Mouse (Mus musculus) MEL (cell line): ENCODE data around the gene Gm9918. TPM values are rescaled to one million over a fixed set of nuclear protein-coding genes. Genes with fewer than 3 reads are reported as not detected.
"Not testable (repeated sequence)": the region's sequence is repeated elsewhere in the genome, so short reads cannot be mapped to it uniquely, and the experiment has no call there.

ENCODE experiments used
- DNase-seq: peaks from one replicate; pipeline ENCODE4 v3.0.0; 2011; ENCODE audit warnings: low read depth, low spot score
- H3K27ac ChIP-seq: 2 replicates; pipeline ENCODE4 v1.5.1; 2012; ENCODE audit warnings: low read depth, mild to moderate bottlenecking, control low read depth, low read length, moderate library complexity; ENCODE audit not compliant: control insufficient read depth
- H3K27me3 ChIP-seq, 2 experiments: fragments of 150-350 bp in 1 of 2; sonication (generic) in 1 of 2; 2 replicates each; pipeline ENCODE4 v1.6.1; 2012; ENCODE audit warnings: low read length in 2 of 2, mild to moderate bottlenecking in 2 of 2, improper control_type of control experiment in 1 of 2, moderate library complexity in 1 of 2; ENCODE audit not compliant: insufficient read depth in 2 of 2, control insufficient read depth in 1 of 2
- H3K36me3 ChIP-seq, 2 experiments: 2 replicates each; pipeline ENCODE4 v1.6.1; 2012 to 2014; ENCODE audit warnings: low read length in 2 of 2, improper control_type of control experiment in 1 of 2, inconsistent platforms in 1 of 2, mild to moderate bottlenecking in 1 of 2; ENCODE audit not compliant: insufficient read depth in 2 of 2, control insufficient read depth in 1 of 2
- H3K4me1 ChIP-seq, 2 experiments: fragments of 150-350 bp in 1 of 2; sonication (generic) in 1 of 2; 2 replicates each; pipeline ENCODE4 v1.6.1; 2012; ENCODE audit warnings: low read length in 2 of 2, improper control_type of control experiment in 1 of 2, mild to moderate bottlenecking in 1 of 2; ENCODE audit not compliant: insufficient read depth in 2 of 2, control insufficient read depth in 1 of 2
- H3K4me3 ChIP-seq, 2 experiments: fragments of 150-350 bp in 1 of 2; sonication (generic) in 1 of 2; 2 replicates each; pipeline ENCODE4 v1.5.1; 2012; ENCODE audit warnings: low read depth in 2 of 2, low read length in 2 of 2, mild to moderate bottlenecking in 2 of 2, moderate library complexity in 2 of 2, control low read depth in 1 of 2, improper control_type of control experiment in 1 of 2; ENCODE audit not compliant: control insufficient read depth in 1 of 2, insufficient read depth in 1 of 2
- H3K79me2 ChIP-seq: 2 replicates; pipeline ENCODE4 v1.6.1; 2012; ENCODE audit warnings: mild to moderate bottlenecking, low read length, moderate library complexity; ENCODE audit not compliant: control insufficient read depth, poor library complexity, insufficient read depth
- H3K9ac ChIP-seq: 2 replicates; pipeline ENCODE4 v1.6.1; 2012; ENCODE audit warnings: low read depth, mild to moderate bottlenecking, control low read depth, low read length, moderate library complexity; ENCODE audit not compliant: control insufficient read depth, poor library complexity, severe bottlenecking
- H3K9me3 ChIP-seq: fragments of 150-350 bp; sonication (generic); replicated peaks from 2 replicates; pipeline ENCODE4 v1.6.1; 2012; ENCODE audit warnings: mild to moderate bottlenecking, low read length, improper control_type of control experiment, moderate library complexity; ENCODE audit not compliant: insufficient read depth
- CTCF ChIP-seq, 3 experiments: IDR thresholded peaks in 2 of 3; conservative IDR thresholded peaks in 1 of 3; 2 replicates each; pipeline ENCODE4 v1.5.1; 2011 to 2012; ENCODE audit warnings: low read length in 3 of 3, low read depth in 2 of 3, mild to moderate bottlenecking in 2 of 3, improper control_type of control experiment in 1 of 3, inconsistent platforms in 1 of 3, mixed read lengths in 1 of 3, moderate library complexity in 1 of 3; ENCODE audit not compliant: control insufficient read depth in 1 of 3, insufficient read depth in 1 of 3, poor library complexity in 1 of 3, severe bottlenecking in 1 of 3
- GABPA ChIP-seq: IDR thresholded peaks from 2 replicates; pipeline ENCODE4 v1.6.1; 2012; ENCODE audit warnings: low read depth, mild to moderate bottlenecking, inconsistent platforms, low read length, improper control_type of control experiment, moderate library complexity
- HCFC1 ChIP-seq: IDR thresholded peaks from 2 replicates; pipeline ENCODE4 v1.6.1; 2012; ENCODE audit warnings: low read depth, mild to moderate bottlenecking, inconsistent platforms, low read length, improper control_type of control experiment, moderate library complexity
- JUND ChIP-seq: IDR thresholded peaks from 2 replicates; pipeline ENCODE4 v1.6.1; 2011; ENCODE audit warnings: low read depth, mild to moderate bottlenecking, improper control_type of control experiment, low read length
- KAT2A ChIP-seq: conservative IDR thresholded peaks from 2 replicates; pipeline ENCODE4 v1.6.1; 2012; ENCODE audit warnings: low read depth, low read length, improper control_type of control experiment, inconsistent platforms
- MAX ChIP-seq: IDR thresholded peaks from 2 replicates; pipeline ENCODE4 v1.6.1; 2011; ENCODE audit warnings: low read length, improper control_type of control experiment
- MAZ ChIP-seq: IDR thresholded peaks from 2 replicates; pipeline ENCODE4 v1.6.1; 2012; ENCODE audit warnings: low read depth, mild to moderate bottlenecking, inconsistent platforms, low read length, improper control_type of control experiment
- MEF2A ChIP-seq: IDR thresholded peaks from 2 replicates; pipeline ENCODE4 v1.6.1; 2014; ENCODE audit warnings: low read depth, mild to moderate bottlenecking, inconsistent platforms, low read length, improper control_type of control experiment; ENCODE audit not compliant: poor library complexity, insufficient replicate concordance, severe bottlenecking; ENCODE audit errors: extremely low read depth
- MXI1 ChIP-seq: IDR thresholded peaks from 2 replicates; pipeline ENCODE4 v1.6.1; 2011; ENCODE audit warnings: mild to moderate bottlenecking, low read depth, low read length, improper control_type of control experiment
- MYC ChIP-seq: IDR thresholded peaks from 2 replicates; pipeline ENCODE4 v1.6.1; 2011; ENCODE audit warnings: low read depth, mild to moderate bottlenecking, low read length, improper control_type of control experiment, moderate library complexity
- POLR2AphosphoS5 ChIP-seq: IDR thresholded peaks from 2 replicates; pipeline ENCODE4 v1.6.1; 2012; ENCODE audit warnings: low read depth, borderline replicate concordance, mild to moderate bottlenecking, inconsistent platforms, low read length, moderate library complexity, mixed read lengths
- RAD21 ChIP-seq: IDR thresholded peaks from 2 replicates; pipeline ENCODE4 v1.6.1; 2011; ENCODE audit warnings: mild to moderate bottlenecking, low read depth, low read length, improper control_type of control experiment
- SMC3 ChIP-seq: IDR thresholded peaks from 2 replicates; pipeline ENCODE4 v1.6.1; 2011; ENCODE audit warnings: low read depth, low read length, improper control_type of control experiment
- TAL1 ChIP-seq: IDR thresholded peaks from 2 replicates; pipeline ENCODE4 v1.6.1; 2012; ENCODE audit warnings: mild to moderate bottlenecking, inconsistent platforms, low read length, moderate library complexity, mixed read lengths
- TBP ChIP-seq: IDR thresholded peaks from 2 replicates; pipeline ENCODE4 v1.8.0; 2011; ENCODE audit warnings: low read depth, low read length, improper control_type of control experiment
- UBTF ChIP-seq: IDR thresholded peaks from 2 replicates; pipeline ENCODE4 v1.6.1; 2012; ENCODE audit warnings: low read depth, mild to moderate bottlenecking, inconsistent platforms, low read length, improper control_type of control experiment, moderate library complexity, borderline replicate concordance; ENCODE audit not compliant: insufficient read depth
- USF1 ChIP-seq: IDR thresholded peaks from 2 replicates; pipeline ENCODE4 v1.6.1; 2014; ENCODE audit warnings: low read depth, mild to moderate bottlenecking, inconsistent platforms, low read length, improper control_type of control experiment, moderate library complexity
- ZKSCAN1 ChIP-seq: IDR thresholded peaks from 2 replicates; pipeline ENCODE4 v1.6.1; 2012; ENCODE audit warnings: low read depth, mild to moderate bottlenecking, inconsistent platforms, low read length, improper control_type of control experiment, moderate library complexity
- ZNF384 ChIP-seq: IDR thresholded peaks from 2 replicates; pipeline ENCODE4 v1.6.1; 2012; ENCODE audit warnings: low read depth, mild to moderate bottlenecking, inconsistent platforms, low read length, improper control_type of control experiment
- polyA plus RNA-seq, 2 experiments: library from polyadenylated mRNA; stranded (reverse) in 1 of 2; unstranded in 1 of 2; fragments of >175 nt in 1 of 2; fragments of >200 nt in 1 of 2; gene quantifications; 2 replicates each; pipeline versions ENCODE4 v1.2.1 to v1.2.4; 2012; ENCODE audit warnings: low replicate concordance in 2 of 2, low read depth in 1 of 2; ENCODE audit not compliant: insufficient read length in 2 of 2, insufficient read depth in 1 of 2, missing spikeins in 1 of 2
- total RNA-seq: library from RNA; depleted of rRNA; stranded (reverse); fragments of 300-350 nt; gene quantifications from 2 replicates; pipeline ENCODE4 v1.2.3, GENCODE M21; 2012

Gene Gm9918
- total and polyA plus RNA-seq, 3 experiments = 0.04 TPM; not detected in 2

DNA sequence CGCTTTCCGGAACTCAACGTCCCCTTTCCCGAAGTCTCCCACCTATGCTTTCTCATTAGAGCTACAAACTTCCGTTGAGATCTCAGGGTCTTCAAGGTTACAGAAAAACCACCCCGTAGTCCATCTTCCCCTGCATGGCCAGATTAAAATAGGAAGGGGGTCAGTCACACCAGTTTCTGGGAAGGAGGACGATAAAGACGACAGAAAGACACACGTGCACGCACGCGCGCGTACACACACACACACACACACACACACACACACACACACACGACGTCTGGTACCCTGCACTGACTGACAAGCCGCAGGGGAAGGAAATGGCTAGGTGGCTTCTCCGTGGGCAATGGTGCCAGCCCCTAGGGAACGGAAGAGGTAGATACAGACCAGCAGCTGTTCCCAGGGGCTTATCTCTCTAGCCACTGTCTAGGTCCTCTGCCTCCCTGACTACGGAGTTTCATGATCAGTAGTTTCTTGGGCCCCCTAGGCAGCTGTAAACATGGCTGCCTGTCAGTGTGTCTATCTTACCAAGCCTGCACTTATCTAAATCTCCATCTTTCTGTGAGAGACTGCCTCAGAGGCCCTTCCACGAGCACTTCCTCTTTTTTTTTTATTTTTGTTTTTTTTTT is 45.3 kb upstream of the Gm9918 start (continued):
- TF ChIP-seq KAT2A = no peak
- TF ChIP-seq ZNF384 = peak; percentile 97
- TF ChIP-seq TAL1 = peak; percentile 85
- peak; percentile 26; the same call in 1 of the 2 replicates for TF ChIP-seq USF1

DNA sequence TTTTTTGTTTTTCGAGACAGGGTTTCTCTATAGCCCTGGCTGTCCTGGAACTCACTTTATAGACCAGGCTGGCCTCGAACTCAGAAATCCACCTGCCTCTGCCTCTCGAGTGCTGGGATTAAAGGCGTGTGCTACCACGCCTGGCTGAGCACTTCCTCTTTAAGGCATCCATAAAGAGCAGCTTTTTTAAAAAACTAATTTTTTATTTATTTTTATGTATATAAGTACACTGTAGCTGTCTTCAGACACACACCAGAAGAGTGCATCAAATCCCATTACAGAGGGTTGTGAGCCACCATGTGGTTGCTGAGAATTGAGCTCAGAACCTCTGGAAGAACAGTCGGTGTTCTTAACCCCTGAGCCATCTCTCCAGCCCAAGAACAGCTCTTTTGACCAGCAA is 44.7 kb upstream of the Gm9918 start:
- H3K9ac ChIP-seq, DNase-seq, H3K9me3 ChIP-seq, H3K27me3 ChIP-seq, H3K79me2 ChIP-seq, H3K4me3 ChIP-seq: not testable (repeated sequence)
- H3K27ac ChIP-seq = peak overlapping the region; percentile 30; the same call in 1 of the 2 replicates
- TF ChIP-seq ZNF384 (peak; percentile 75; the same call in 1 of the 2 replicates), TBP (peak; percentile 82), MYC (0 out of 2 replicates have a peak, but pooled peaks have one; percentile 42)
- peaks cover 8 to 27% of the 10 kb centered on the region in 2 experiments for H3K4me1 ChIP-seq
- H3K36me3 ChIP-seq = peaks cover 0 to 14% of the 10 kb centered on the region in 2 experiments; a peak in 2 of 4 replicates

DNA sequence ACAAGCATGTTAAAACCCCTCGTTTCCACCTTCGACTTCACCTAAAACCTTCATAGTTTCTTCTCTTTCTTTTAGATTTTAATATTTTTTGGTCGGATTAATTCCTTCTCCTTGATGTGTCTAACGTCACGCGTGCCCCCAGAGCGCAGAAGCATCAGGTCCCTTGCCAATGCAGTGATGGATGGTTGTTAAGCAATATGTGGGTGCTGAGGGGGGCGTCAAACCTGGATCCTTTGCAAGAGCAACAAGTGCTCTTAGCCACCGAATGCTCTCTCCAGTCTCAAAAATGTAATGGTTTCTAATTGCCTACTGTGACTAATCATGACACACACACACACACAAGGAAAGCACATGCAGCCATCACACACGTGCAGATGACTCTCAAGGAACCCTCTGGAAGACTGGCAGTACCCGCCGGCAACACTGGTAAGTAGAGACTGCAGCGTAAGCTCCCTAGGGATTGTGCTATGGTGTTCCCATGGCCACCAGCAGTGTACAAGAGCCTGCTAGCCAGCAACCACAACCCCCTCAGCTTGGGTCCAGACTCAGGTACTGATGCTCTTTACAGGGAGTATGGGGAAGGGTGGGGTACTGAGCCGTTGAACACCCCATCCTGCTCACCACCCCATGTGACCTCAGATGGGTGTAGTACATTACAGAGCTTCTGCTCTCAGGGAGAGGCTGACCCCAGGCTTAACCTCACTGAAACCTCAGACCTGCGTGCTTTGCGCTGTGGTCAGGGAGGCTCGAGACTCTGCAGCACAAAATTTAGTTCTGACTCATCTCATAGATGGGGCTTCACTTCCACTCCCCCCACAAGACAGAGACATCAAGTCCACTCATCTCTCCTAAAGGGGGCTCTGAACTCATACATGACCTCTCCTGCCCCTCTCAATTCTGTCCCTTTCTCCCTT is 39.7 kb upstream of the Gm9918 start:
- no peak for DNase-seq
- Histone ChIP-seq H3K4me3 (no peak overlapping the region), H3K4me1 (peaks cover 22 to 48% of the 10 kb centered on the region in 2 experiments), H3K36me3 (peaks cover 0 to 25% of the 10 kb centered on the region in 2 experiments; a peak in 2 of 4 replicates), H3K27me3 (no peaks in the 10 kb centered on the region), H3K79me2 (no peaks in the 10 kb centered on the region), H3K9me3 (no peaks in the 10 kb centered on the region), H3K27ac (no peak overlapping the region), H3K9ac (no peak overlapping the region)
- TF ChIP-seq USF1 = peak; percentile 20; the same call in 1 of the 2 replicates
- no peak for TF ChIP-seq KAT2A

DNA sequence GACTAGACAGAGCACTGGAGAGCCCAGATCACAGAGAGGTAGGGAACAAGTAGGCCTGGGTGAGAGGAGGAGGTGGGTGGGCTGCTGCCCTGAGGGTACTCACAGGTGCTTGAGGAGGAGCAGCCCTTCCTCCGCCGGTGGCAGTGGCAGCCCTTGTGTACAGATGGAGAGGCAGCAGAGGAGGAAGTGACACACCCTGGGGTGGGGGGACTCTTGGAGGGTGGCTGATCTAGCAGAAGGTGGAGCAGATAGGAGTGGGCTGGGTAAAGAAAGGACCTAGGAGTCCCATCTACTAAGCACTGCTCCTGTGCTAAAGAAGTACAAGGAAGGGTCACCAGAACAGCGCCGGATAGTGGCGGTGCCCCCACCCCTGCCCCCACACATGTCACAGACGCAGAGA is 38.6 kb upstream of the Gm9918 start, which contains the start of gene Itgb7:
Gene Itgb7, minus strand, starts transcription at position 197 of the 400 bp plus-strand sequence.
- peak within 1 kb of the TSS; percentile 25 to 35 for H3K4me3 ChIP-seq
- DNase-seq = peak; percentile 92
- H3K27ac ChIP-seq = peak within 1 kb of the TSS; percentile 37
- peaks cover 0 to 24% of the 10 kb centered on the region in 2 experiments; a peak in 2 of 4 replicates for H3K36me3 ChIP-seq
- H3K9me3 ChIP-seq = no peaks in the 10 kb centered on the region
- H3K4me1 ChIP-seq = peaks cover 22 to 42% of the 10 kb centered on the region in 2 experiments
- no peaks in the 10 kb centered on the region for H3K79me2 ChIP-seq
- H3K27me3 ChIP-seq = no peaks in the 10 kb centered on the region
- peak within 1 kb of the TSS; percentile 34 for H3K9ac ChIP-seq
- TF ChIP-seq MXI1 (peak; percentile 26; the same call in 1 of the 2 replicates), JUND (0 out of 2 replicates have a peak, but pooled peaks have one; percentile 27), HCFC1 (no peak), RAD21 (no peak), POLR2AphosphoS5 (no peak), CTCF (IDR thresholded peaks at IDR 0.05 in 2 of 3, conservative IDR thresholded peaks at IDR 0.05 in 1 of 3; ENCODE audit: control insufficient read depth in 1 of 3, insufficient read depth in 1 of 3, low read depth in 2 of 3, low read length in 3 of 3, poor library complexity in 1 of 3, severe bottlenecking in 1 of 3) (0 out of 6 replicates have a peak, but pooled peaks of 1 of the 3 experiments have one; percentile 2), MEF2A (no peak), USF1 (no peak), MAZ (peak; percentile 99), ZKSCAN1 (no peak), GABPA (no peak), SMC3 (no peak; the same call in 1 of the 2 replicates), MAX (0 out of 2 replicates have a peak, but pooled peaks have one; percentile 14), UBTF (no peak)
